Mouse (Mus musculus) neural tube, embryonic 15.5 days (tissue): ENCODE measurements around the gene Borcs7. TPM values are rescaled to one million over a fixed set of nuclear protein-coding genes. Genes with fewer than 3 reads are reported as not detected.

ENCODE experiments used
- ATAC-seq: fragments of 200-750 bp; cut with Nextera tagmentation; 2 replicates; pipeline ENCODE4 v1.8.0; 2017; ENCODE audit warnings: mild to moderate bottlenecking, moderate TSS enrichment, moderate library complexity; ENCODE audit not compliant: low FRiP score
- H3K27ac ChIP-seq: fragments of 300-500 bp; sonication (generic); replicated peaks from 2 replicates; pipeline ENCODE4 v1.5.1; 2015; ENCODE audit warnings: mild to moderate bottlenecking, inconsistent platforms
- H3K27me3 ChIP-seq: fragments of 300-500 bp; sonication (generic); replicated peaks from 2 replicates; pipeline ENCODE4 v1.6.1; 2015; ENCODE audit warnings: inconsistent platforms
- H3K36me3 ChIP-seq: fragments of 300-500 bp; sonication (generic); 2 replicates; pipeline ENCODE4 v1.6.1; 2015; ENCODE audit warnings: inconsistent platforms
- H3K4me1 ChIP-seq: fragments of 300-500 bp; sonication (generic); 2 replicates; pipeline ENCODE4 v1.6.1; 2015; ENCODE audit warnings: inconsistent platforms
- H3K4me2 ChIP-seq: fragments of 300-500 bp; sonication (generic); 2 replicates; pipeline ENCODE4 v1.6.1; 2015; ENCODE audit warnings: inconsistent platforms, mild to moderate bottlenecking, moderate library complexity
- H3K4me3 ChIP-seq: fragments of 300-500 bp; sonication (generic); replicated peaks from 2 replicates; pipeline ENCODE4 v1.5.1; 2015; ENCODE audit warnings: mild to moderate bottlenecking, inconsistent platforms
- H3K9ac ChIP-seq: fragments of 300-500 bp; sonication (generic); replicated peaks from 2 replicates; pipeline ENCODE4 v1.6.1; 2015; ENCODE audit warnings: mild to moderate bottlenecking, inconsistent platforms
- H3K9me3 ChIP-seq: fragments of 300-500 bp; sonication (generic); replicated peaks from 2 replicates; pipeline ENCODE4 v1.6.1; 2016; ENCODE audit warnings: inconsistent platforms
- WGBS: fragments of 180-500 bp; shearing (Covaris S2); methylation state at CpG from one replicate; pipeline ENCODE4 v1.1.7; 2015; ENCODE audit warnings: mixed read lengths; 5-methylcytosine and 5-hydroxymethylcytosine counted together
- polyA plus RNA-seq: library from polyadenylated mRNA; unstranded; fragments of >200 nt; fragmentation: Nextera tagmentation; extraction: Ambion mirVana; gene quantifications from 2 replicates; pipeline ENCODE4 v1.2.1, GENCODE M21; 2015

Gene Borcs7
- 24.7 and 29.8 TPM in 2 replicates for polyA plus RNA-seq

DNA sequence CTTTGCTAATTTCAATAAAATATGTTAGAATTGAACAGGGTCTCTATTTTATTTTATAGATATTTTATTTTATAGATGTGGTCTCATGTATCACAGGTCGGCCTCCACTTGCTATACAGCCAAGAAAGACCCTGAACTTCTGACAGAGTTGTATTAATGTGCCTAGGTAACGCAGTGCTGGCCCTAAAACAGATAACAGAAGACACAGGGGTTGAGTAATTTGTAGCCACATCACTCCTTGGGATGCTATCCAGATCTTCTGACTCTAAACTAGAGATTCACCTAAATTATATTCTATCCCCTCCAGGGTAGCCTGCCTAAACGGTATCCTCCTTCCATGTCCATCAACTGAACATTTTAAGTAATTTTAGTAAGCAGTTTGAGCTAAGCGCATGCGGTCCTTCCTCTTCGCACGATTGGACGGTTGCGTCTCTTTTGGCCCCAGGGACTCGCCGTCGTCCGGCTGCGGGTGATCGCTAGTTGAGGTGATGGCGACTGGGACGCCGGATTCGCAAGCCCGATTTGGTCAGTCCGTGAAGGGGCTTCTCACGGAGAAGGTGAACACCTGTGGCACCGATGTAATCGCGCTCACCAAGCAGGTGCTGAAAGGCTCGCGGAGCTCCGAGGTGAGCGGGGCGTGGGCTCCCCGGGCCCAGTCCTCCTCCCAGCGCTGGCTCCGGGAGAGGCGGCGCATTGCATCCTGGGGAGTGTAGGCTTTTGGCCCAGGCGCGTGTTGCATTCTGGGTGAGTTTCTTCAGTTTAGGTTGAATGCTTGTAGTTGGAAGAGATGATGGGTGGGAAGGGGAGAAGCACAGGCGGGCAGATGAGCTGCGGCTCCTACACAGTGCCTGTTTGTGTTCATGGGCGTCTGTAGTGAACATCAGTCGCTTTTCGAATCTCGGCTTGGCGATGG is at the start of gene Borcs7:
Gene Borcs7, plus strand, starts transcription at position 447 of the 913 bp plus-strand sequence.
- ATAC-seq: peak; percentile 95
- H3K4me1 ChIP-seq: peaks cover 9% of the 10 kb centered on the region
- H3K9me3 ChIP-seq: no peaks in the 10 kb centered on the region
- H3K9ac ChIP-seq: peak within 1 kb of the TSS; percentile 87
- peak within 1 kb of the TSS; percentile 65 for H3K4me2 ChIP-seq
- H3K27me3 ChIP-seq: no peaks in the 10 kb centered on the region
- WGBS: 2% methylated on average over 44 of the region's 44 CpGs
- peaks cover 6% of the 10 kb centered on the region; the same call in 1 of the 2 replicates for H3K36me3 ChIP-seq
- H3K4me3 ChIP-seq: peak within 1 kb of the TSS; percentile 74
- peak within 1 kb of the TSS; percentile 92 for H3K27ac ChIP-seq

DNA sequence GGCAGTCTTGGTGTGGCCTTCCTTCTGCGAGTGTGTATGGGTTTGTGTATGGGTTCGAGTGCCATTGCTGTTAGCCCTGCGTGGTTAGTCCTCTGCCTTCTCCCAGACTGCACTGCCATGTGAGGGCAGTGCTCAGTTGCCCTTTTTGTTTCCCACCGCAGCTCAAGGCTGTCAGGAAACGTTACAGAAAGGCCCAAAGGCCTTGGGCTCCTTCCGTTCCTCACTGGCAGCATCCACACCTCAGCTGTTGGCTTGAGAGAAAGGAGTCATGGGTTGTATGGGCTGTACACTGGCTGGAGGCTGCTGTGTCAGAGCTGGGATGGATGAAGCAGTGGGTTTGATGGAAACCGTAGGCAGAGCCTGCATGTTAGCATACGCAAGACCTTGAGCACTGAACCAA is 48.9 kb upstream of the Borcs7 start:
- no peak overlapping the region for H3K4me2 ChIP-seq
- H3K27me3 ChIP-seq: no peaks in the 10 kb centered on the region
- no peaks in the 10 kb centered on the region for H3K9me3 ChIP-seq
- H3K4me1 ChIP-seq: peaks cover 66% of the 10 kb centered on the region
- H3K9ac ChIP-seq: no peak overlapping the region
- 88% methylated on average over 8 of the region's 8 CpGs for WGBS
- H3K27ac ChIP-seq: peak overlapping the region; percentile 74; the same call in 1 of the 2 replicates
- peaks cover 14% of the 10 kb centered on the region for H3K36me3 ChIP-seq
- no peak for ATAC-seq
- no peak overlapping the region for H3K4me3 ChIP-seq

DNA sequence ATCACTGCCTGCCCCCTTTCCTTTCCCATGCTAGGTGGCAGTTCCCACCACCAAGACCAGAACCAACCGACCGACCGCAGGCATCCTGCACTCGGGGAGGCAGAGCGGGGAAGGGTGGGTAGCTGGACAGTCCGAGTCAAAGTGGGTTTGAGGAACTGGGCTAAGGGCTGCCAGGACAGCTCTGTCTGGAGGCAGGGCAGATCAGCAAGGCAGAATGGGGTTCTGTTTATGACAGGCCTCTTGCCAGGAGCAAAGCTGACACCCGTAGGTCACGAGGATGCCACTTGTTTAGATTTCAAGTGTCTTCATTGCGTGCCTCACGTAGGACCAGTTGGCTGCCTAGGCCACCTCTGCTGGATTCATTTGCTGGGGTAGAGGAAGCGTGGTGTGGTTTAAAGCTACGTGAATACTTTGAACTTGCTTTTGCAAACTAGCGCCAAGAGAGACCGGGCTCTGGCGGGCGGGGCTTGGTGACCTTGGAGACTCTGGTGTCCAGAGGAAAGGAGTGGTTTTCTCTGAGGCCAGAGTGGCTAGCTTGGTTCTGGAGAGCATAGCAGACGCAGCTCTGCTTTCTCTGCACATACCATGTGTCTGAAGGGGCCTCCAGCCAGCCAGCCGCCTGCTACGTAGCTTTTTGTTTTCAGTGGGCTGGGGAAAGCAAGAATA is 48.2 kb upstream of the Borcs7 start:
- WGBS: 62% methylated on average over 19 of the region's 19 CpGs
- Histone ChIP-seq H3K27me3 (no peaks in the 10 kb centered on the region), H3K4me2 (no peak overlapping the region), H3K9ac (no peak overlapping the region), H3K27ac (peak overlapping the region; percentile 74), H3K4me3 (no peak overlapping the region), H3K9me3 (no peaks in the 10 kb centered on the region), H3K4me1 (peaks cover 64% of the 10 kb centered on the region), H3K36me3 (peaks cover 14% of the 10 kb centered on the region)
- no peak for ATAC-seq

DNA sequence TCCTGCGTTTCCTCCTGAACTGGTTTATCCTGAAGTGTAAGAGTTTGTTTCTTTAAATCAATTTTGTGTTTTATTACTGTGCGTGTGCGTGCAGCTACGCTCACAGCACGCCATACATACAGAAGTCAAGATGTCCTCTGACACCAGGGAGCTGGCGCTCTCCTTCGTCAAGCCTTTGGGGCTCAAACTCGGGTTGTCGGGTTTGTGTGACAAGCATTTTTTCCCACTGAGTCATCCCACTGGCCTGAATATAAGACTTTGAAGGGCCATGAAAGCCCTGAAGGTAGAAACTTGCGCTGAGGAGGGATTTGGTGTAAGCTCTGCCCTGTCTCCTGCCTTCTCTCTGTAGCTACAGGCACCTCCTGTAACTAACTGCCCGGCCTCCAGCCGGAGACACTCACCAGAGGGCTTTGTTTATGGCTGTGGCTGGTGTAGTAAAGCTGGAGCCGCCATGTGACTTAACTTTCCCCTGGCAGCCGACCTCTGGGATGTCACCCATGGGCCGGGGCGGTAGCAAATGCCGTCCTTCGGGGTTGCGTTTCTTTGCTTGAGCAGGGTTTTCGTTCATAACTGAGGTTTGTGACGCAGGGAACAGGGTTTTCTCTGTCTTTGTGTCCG is 47.5 kb upstream of the Borcs7 start:
- peaks cover 14% of the 10 kb centered on the region for H3K36me3 ChIP-seq
- H3K4me3 ChIP-seq: no peak overlapping the region
- peaks cover 61% of the 10 kb centered on the region for H3K4me1 ChIP-seq
- H3K27me3 ChIP-seq: no peaks in the 10 kb centered on the region
- 58% methylated on average over 22 of the region's 22 CpGs for WGBS
- no peak for ATAC-seq
- no peak overlapping the region for H3K4me2 ChIP-seq
- no peak overlapping the region for H3K9ac ChIP-seq
- H3K9me3 ChIP-seq: no peaks in the 10 kb centered on the region
- H3K27ac ChIP-seq: peak overlapping the region; percentile 74

DNA sequence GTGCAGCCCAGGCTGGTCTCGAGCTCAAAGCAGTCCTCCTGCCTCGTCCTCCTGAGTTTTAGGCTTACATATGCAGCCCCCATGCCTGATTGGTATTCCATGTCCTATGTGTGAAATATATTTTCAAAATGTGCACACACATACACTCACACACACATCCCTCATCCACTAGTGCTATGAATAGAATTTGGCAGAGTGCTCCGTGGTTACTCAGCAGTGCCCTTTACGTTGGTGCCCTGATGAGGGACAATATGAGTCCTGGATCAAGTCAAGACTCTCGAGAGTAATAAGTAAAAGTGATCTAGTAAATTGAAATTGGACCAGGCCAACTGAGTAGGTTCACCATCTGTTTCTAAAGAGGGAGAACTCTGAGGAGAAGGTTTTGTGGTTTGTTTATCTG is 46.5 kb upstream of the Borcs7 start:
- ATAC-seq: no peak
- H3K9ac ChIP-seq: no peak overlapping the region
- no peak overlapping the region for H3K4me3 ChIP-seq
- no peaks in the 10 kb centered on the region for H3K9me3 ChIP-seq
- H3K4me2 ChIP-seq: no peak overlapping the region
- WGBS: 65% methylated on average over 5 of the region's 5 CpGs
- H3K27me3 ChIP-seq: no peaks in the 10 kb centered on the region
- H3K36me3 ChIP-seq: peaks cover 10% of the 10 kb centered on the region
- 0 out of 2 replicates have a peak overlapping the region, but pooled peaks have one; percentile 15 for H3K27ac ChIP-seq
- H3K4me1 ChIP-seq: peaks cover 60% of the 10 kb centered on the region

DNA sequence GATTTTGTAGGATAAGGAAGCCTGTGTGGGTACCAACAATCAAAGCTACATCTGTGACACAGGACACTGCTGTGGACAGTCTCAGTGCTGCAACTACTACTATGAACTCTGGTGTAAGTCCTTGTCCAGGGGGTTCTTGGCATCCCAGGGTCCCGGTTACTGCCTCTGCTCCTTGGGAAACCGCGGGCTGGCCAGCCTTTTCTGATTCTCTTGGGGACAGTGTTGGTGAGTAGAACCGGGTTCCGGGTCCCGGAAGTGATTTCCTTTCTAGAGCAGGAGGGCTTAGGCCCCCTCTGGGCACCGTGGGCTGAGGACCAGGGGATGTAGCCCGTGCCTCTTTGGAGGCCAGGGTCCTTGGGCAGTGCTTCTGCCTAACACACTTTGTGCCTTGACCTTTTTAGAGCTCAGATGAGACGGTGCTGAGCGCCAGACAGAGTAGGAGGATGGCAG is 45.3 kb upstream of the Borcs7 start:
- ATAC-seq: no peak
- Histone ChIP-seq H3K4me3 (no peak overlapping the region), H3K9ac (no peak overlapping the region), H3K27ac (peak overlapping the region; percentile 73), H3K27me3 (no peaks in the 10 kb centered on the region), H3K36me3 (peaks cover 7% of the 10 kb centered on the region), H3K4me2 (no peak overlapping the region), H3K9me3 (no peaks in the 10 kb centered on the region), H3K4me1 (peaks cover 60% of the 10 kb centered on the region)
- WGBS: 78% methylated on average over 10 of the region's 10 CpGs

DNA sequence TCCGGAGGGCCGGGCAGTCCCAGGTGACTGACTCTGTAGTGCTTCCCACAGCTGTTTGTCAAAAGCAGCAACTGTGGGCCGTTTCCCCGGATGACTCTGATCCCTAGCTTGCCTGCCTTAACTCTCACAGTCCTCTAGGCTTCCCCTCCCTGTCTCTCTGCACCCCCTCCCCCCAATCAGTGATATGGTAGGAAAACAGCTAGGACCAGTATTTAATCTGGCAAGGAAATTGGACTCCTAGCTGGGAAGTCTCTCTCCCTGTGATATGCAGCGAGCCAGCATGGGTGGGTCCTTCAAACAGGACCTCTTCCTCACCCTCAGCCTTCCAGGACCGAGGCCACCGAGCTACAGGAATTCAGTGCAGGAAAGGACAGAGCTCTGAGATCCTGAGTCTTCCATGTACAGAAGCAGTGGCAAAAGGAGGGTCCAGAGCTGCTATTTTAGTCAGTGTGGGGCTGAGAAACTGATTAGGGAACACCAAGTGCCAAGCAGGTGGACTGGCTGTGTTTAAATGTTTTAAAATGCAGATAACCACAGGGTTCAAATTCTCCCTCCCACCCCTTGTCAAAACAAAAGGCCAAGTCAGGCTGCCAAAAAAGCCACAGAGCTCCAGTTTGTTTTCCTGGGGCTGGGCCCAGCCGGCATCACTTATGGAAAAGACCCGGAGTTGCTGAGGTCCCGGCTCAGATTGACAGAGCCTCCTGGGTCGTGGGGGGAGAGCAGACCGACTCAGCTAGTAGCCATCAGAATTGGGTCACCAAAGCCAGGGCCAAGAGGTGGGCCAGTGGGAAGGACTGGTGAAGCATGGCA is 44.7 kb upstream of the Borcs7 start:
- Histone ChIP-seq H3K4me1 (peaks cover 60% of the 10 kb centered on the region), H3K4me2 (no peak overlapping the region), H3K9me3 (no peaks in the 10 kb centered on the region), H3K36me3 (peaks cover 7% of the 10 kb centered on the region), H3K27ac (peak overlapping the region; percentile 73), H3K27me3 (no peaks in the 10 kb centered on the region), H3K9ac (no peak overlapping the region), H3K4me3 (no peak overlapping the region)
- ATAC-seq: no peak
- 41% methylated on average over 12 of the region's 12 CpGs for WGBS

DNA sequence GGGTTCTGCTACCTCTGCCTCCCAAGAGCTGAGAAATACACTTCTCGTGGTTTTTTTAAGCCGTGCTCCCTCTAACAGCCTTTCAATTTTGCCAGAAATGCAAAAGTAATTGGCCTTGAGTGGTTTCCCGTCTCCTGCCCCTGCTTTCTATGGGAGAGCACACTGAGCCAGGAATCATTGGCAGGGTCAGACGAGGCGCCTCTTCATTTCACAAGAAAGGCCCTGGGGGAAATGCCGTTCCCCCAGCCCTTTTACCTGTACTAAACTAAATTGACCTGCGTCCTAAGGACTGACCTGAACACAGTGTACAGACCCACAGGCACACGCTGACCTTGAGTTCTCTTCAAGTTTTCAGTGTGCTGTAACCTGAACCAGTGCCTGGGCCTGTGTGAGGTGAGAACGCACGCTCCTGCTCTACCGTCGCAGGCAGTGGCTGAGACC is 43.6 kb upstream of the Borcs7 start:
- Histone ChIP-seq H3K27me3 (no peaks in the 10 kb centered on the region), H3K4me1 (peaks cover 55% of the 10 kb centered on the region), H3K36me3 (peaks cover 7% of the 10 kb centered on the region), H3K4me3 (no peak overlapping the region), H3K4me2 (no peak overlapping the region), H3K9me3 (no peaks in the 10 kb centered on the region), H3K9ac (no peak overlapping the region), H3K27ac (peak overlapping the region; percentile 73)
- ATAC-seq: no peak
- 85% methylated on average over 12 of the region's 12 CpGs for WGBS

DNA sequence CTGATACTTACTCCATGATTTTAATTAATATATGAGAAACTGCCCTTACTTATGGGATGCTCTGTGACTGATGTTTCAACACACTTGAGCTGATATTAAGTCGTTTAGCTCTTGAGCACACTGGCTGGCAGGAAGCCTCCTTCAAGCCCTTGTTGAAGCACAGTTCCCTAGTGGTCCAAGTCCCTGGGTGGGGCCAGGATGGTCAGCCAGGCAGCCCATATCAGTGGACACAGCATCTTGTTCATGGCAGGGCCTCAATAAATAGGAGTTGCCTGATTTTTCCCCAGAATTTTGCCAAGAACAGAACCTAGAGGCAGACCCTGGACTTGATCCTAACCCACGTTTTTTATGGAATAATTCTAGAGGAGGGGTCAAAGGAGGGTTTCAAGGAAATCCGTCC is 42.5 kb upstream of the Borcs7 start:
- H3K36me3 ChIP-seq: peaks cover 13% of the 10 kb centered on the region
- H3K4me2 ChIP-seq: no peak overlapping the region
- WGBS: 79% methylated on average over 3 of the region's 3 CpGs
- no peak for ATAC-seq
- H3K4me1 ChIP-seq: peaks cover 43% of the 10 kb centered on the region
- H3K27me3 ChIP-seq: no peaks in the 10 kb centered on the region
- H3K27ac ChIP-seq: no peak overlapping the region
- H3K4me3 ChIP-seq: no peak overlapping the region
- no peaks in the 10 kb centered on the region for H3K9me3 ChIP-seq
- H3K9ac ChIP-seq: no peak overlapping the region

DNA sequence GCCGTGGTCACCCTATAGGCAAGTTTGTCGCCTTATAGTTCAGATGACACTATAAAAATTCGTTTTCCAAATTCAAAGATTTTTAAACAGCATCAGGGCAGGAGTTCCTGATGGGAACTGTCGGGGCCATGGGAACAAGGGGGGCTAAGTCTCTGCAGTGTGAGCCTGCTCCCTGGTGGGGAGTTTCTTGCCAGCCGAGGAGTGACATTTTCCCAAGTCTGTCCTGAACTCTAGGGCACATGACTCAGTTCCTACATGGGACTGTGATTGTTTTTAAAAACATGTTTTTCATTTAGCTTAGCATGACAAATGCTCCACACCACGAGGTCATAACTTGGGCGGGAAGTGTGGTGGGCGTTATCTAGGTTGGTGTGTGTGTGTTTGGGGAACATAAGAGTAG is 41.9 kb upstream of the Borcs7 start:
- Histone ChIP-seq H3K36me3 (peaks cover 17% of the 10 kb centered on the region), H3K4me1 (peaks cover 37% of the 10 kb centered on the region), H3K9me3 (no peaks in the 10 kb centered on the region), H3K4me2 (no peak overlapping the region), H3K27me3 (no peaks in the 10 kb centered on the region), H3K9ac (no peak overlapping the region), H3K27ac (no peak overlapping the region), H3K4me3 (no peak overlapping the region)
- WGBS: 88% methylated on average over 8 of the region's 8 CpGs
- ATAC-seq: no peak

DNA sequence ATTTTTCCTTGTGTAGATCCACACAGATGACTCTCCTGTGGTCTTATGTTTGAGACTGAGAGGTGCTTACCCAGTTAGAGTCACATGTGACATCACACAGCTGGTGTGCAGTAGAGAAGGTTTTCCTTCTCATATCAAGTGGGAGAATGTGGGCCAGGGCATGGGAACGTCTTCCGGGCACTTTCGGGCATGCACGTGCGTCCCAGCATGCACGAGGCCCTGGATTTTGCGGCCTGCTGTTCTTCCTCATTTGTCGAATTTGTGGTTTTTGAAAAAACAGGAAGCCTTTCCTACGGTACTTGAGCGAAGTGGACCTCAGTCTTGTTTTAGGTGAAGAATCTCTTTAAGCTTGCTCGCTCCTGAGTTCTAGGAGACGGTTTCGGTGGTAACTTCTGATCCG is 41.1 kb upstream of the Borcs7 start:
- peaks cover 24% of the 10 kb centered on the region for H3K36me3 ChIP-seq
- no peak for ATAC-seq
- no peaks in the 10 kb centered on the region for H3K27me3 ChIP-seq
- H3K4me3 ChIP-seq: no peak overlapping the region
- no peak overlapping the region for H3K9ac ChIP-seq
- no peaks in the 10 kb centered on the region for H3K9me3 ChIP-seq
- peaks cover 30% of the 10 kb centered on the region for H3K4me1 ChIP-seq
- H3K27ac ChIP-seq: no peak overlapping the region
- WGBS: 93% methylated on average over 14 of the region's 14 CpGs
- no peak overlapping the region for H3K4me2 ChIP-seq
